Mouse (Mus musculus): ENCODE measurements around the gene Tlr3.

DNA sequence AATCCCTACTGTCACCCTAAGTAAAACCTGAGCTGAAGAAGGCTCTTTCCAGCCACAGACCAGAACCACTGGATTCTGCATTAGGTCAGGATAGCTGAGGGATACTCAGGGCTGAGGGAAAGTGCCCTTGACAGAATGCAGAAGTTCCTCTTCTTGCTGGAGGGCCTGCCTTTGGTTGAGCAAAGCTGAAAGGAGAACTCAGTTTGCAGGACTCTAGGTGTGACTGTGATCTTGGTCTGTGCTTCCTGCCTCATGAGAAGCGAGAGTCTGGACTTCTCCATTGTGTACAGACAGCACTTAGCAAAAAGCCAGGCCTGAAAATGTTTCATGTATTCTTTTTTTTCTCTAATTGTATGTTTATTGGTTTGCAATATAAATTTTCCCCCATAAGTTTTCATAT, 43.7 kb downstream of the Tlr3 start:
- TF ChIP-seq CTCF (IDR thresholded peaks at IDR 0.05; ENCODE audit: borderline replicate concordance, control insufficient read depth, extremely low read depth, insufficient read depth, low read length, poor library complexity) (no peak), POLR2A (IDR thresholded peaks at IDR 0.05; ENCODE audit: control insufficient read depth, extremely low read depth, insufficient read depth, low read length, poor library complexity) (no peak)
